Mouse (Mus musculus) left cerebral cortex, adult 2 months (tissue): ENCODE measurements around the gene Rnf157. TPM values are rescaled to one million over a fixed set of nuclear protein-coding genes. Genes with fewer than 3 reads are reported as not detected.
"Not testable (repeated sequence)": the region's sequence is repeated elsewhere in the genome, so short reads cannot be mapped to it uniquely, and the experiment has no call there.

Source experiments
- DNase-seq, 2 experiments: peaks; one replicate each; pipeline ENCODE4 v3.0.0; 2021 to 2022; ENCODE audit warnings: low spot score in 2 of 2, mixed read lengths in 1 of 2; ENCODE audit errors: extremely low spot score in 1 of 2
- H3K27ac ChIP-seq: fragments of 200-600 bp; 2 replicates; pipeline ENCODE4 v1.8.1; 2022
- H3K4me3 ChIP-seq: fragments of 200-600 bp; 2 replicates; pipeline ENCODE4 v1.8.1; 2022
- CTCF ChIP-seq: fragments of 200-600 bp; IDR thresholded peaks from 2 replicates; pipeline ENCODE4 v1.8.1; 2022; ENCODE audit warnings: antibody characterized with exemption, mild to moderate bottlenecking, moderate library complexity
- intact Hi-C: fragments of 180-260 bp; cut with DNase I; formaldehyde crosslinking; loops from one replicate; pipeline ENCODE4 v1.15.1; 2025
- total RNA-seq, 2 experiments: library from RNA; stranded (reverse); gene quantifications; 2 replicates each; pipeline ENCODE4 v1.2.3; 2021

Gene Rnf157
- total RNA-seq, 2 experiments from 2014 or later, result 256 to 285 TPM

- intact Hi-C loops, result no loop called here
- no peak overlapping the region for H3K27ac ChIP-seq
- no peak for DNase-seq
- H3K4me3 ChIP-seq, result no peak overlapping the region
- no peak for TF ChIP-seq CTCF
Measured at GRCm38 (mm10) chr11:116362015-116362414, 50.8 kb downstream of the Rnf157 start.

- intact Hi-C loops, H3K27ac ChIP-seq, DNase-seq, H3K4me3 ChIP-seq: not testable (repeated sequence)
Measured at GRCm38 (mm10) chr11:116360915-116361314, 51.9 kb downstream of the Rnf157 start.

- no peak for DNase-seq
- H3K4me3 ChIP-seq, result no peak overlapping the region
- no peak overlapping the region for H3K27ac ChIP-seq
- intact Hi-C loops, result no loop called here
- no peak for TF ChIP-seq CTCF
Measured at GRCm38 (mm10) chr11:116359652-116360051, 53.2 kb downstream of the Rnf157 start.

GRCm38 (mm10) chr11:116358926-116359637, 53.8 kb downstream of the Rnf157 start:
- TF ChIP-seq CTCF, result no peak
- no peak overlapping the region for H3K27ac ChIP-seq

GRCm38 (mm10) chr11:116354521-116354920, 58.3 kb downstream of the Rnf157 start:
- no peak for DNase-seq
- Histone ChIP-seq H3K27ac (no peak overlapping the region), H3K4me3 (no peak overlapping the region)
- TF ChIP-seq CTCF, result no peak
- intact Hi-C loops, result no loop called here

More at GRCm38 (mm10) chr11:116358926-116359637, 53.8 kb downstream of the Rnf157 start:
- no peak for DNase-seq
- intact Hi-C loops, result no loop called here
- no peak overlapping the region for H3K4me3 ChIP-seq

- TF ChIP-seq CTCF, result no peak
- DNase-seq, result no peak
- no peak overlapping the region for H3K27ac ChIP-seq
- intact Hi-C loops, result no loop called here
- H3K4me3 ChIP-seq, result no peak overlapping the region
Measured at GRCm38 (mm10) chr11:116353535-116353934, 59.3 kb downstream of the Rnf157 start.

GRCm38 (mm10) chr11:116351294-116351693, 61.5 kb downstream of the Rnf157 start:
- no peak overlapping the region for H3K27ac ChIP-seq
- intact Hi-C loops, result no loop called here
- DNase-seq, result no peak
- TF ChIP-seq CTCF, result no peak
- no peak overlapping the region for H3K4me3 ChIP-seq

GRCm38 (mm10) chr11:116347955-116348354, 64.9 kb downstream of the Rnf157 start:
- intact Hi-C loops, result no loop called here
- TF ChIP-seq CTCF, result no peak
- no peak for DNase-seq

GRCm38 (mm10) chr11:116347012-116347411, 65.8 kb downstream of the Rnf157 start:
- no peak overlapping the region for H3K4me3 ChIP-seq
- intact Hi-C loops, result no loop called here
- H3K27ac ChIP-seq, result no peak overlapping the region
- no peak for TF ChIP-seq CTCF
- no peak for DNase-seq

More at GRCm38 (mm10) chr11:116347955-116348354, 64.9 kb downstream of the Rnf157 start:
- Histone ChIP-seq H3K4me3 (no peak overlapping the region), H3K27ac (no peak overlapping the region)

- Histone ChIP-seq H3K4me3 (no peak overlapping the region), H3K27ac (no peak overlapping the region)
- no peak for DNase-seq
- intact Hi-C loops, result no loop called here
- no peak for TF ChIP-seq CTCF
Measured at GRCm38 (mm10) chr11:116342069-116342791, 70.6 kb downstream of the Rnf157 start.

- H3K4me3 ChIP-seq, result no peak overlapping the region
- intact Hi-C loops, result no loop called here
- no peak for TF ChIP-seq CTCF
- H3K27ac ChIP-seq, result no peak overlapping the region
- no peak for DNase-seq
Measured at GRCm38 (mm10) chr11:116337531-116337930, 75.3 kb downstream of the Rnf157 start.

GRCm38 (mm10) chr11:116337000-116337399, 75.8 kb downstream of the Rnf157 start:
- intact Hi-C loops, result no loop called here
- DNase-seq, result no peak

More at GRCm38 (mm10) chr11:116337000-116337399, 75.8 kb downstream of the Rnf157 start:
- H3K27ac ChIP-seq, result no peak overlapping the region
- H3K4me3 ChIP-seq, result no peak overlapping the region
- no peak for TF ChIP-seq CTCF
